Mouse (Mus musculus): ENCODE data around the gene Gm49416.

DNA sequence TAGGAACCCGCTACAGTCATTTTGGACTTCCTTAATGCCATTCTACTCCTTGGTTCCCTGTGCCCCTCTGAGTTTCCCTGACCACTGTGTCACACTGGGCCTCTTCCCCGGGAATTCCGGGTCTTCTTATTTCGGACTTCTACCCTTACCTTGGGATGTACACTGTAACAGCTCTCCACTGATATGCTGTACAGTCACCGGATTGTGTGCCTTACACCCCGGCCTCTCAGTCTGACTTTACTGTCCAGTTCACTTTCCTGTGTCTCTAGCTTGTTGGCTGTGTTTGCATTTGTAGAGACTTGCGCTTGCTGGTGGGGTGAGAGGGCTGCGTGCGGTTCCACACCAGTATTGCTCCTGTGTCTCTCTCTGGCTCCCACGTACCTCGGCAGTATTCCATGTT lies 41.4 kb downstream of the Gm49416 start:
- TF ChIP-seq CTCF (IDR thresholded peaks at IDR 0.05; ENCODE audit: control insufficient read depth, insufficient read depth, insufficient read length) (no peak), USF1 (IDR thresholded peaks at IDR 0.05; ENCODE audit: low read depth) (no peak)

Data from C2C12 (cell line).